Mouse (Mus musculus) heart, embryonic 13.5 days (tissue): ENCODE results near the gene Osbpl6. TPM values are rescaled to one million over a fixed set of nuclear protein-coding genes. Genes with fewer than 3 reads are reported as not detected.

ENCODE experiments used
- ATAC-seq: fragments of 200-750 bp; cut with Nextera tagmentation; 2 replicates; pipeline ENCODE4 v1.8.0; 2017; ENCODE audit warnings: moderate TSS enrichment; ENCODE audit not compliant: insufficient number of reproducible peaks, low FRiP score, low TSS enrichment; ENCODE audit errors: extremely low read depth
- H3K27ac ChIP-seq: fragments of 300-500 bp; sonication (generic); replicated peaks from 2 replicates; pipeline ENCODE4 v1.5.1; 2015; ENCODE audit warnings: moderate library complexity, mild to moderate bottlenecking, inconsistent platforms
- H3K27me3 ChIP-seq: fragments of 300-500 bp; sonication (generic); replicated peaks from 2 replicates; pipeline ENCODE4 v1.6.1; 2015; ENCODE audit warnings: mild to moderate bottlenecking, inconsistent platforms
- H3K36me3 ChIP-seq: fragments of 300-500 bp; sonication (generic); 2 replicates; pipeline ENCODE4 v1.6.1; 2015; ENCODE audit warnings: mild to moderate bottlenecking, inconsistent platforms
- H3K4me1 ChIP-seq: fragments of 300-500 bp; sonication (generic); 2 replicates; pipeline ENCODE4 v1.6.1; 2015; ENCODE audit warnings: inconsistent platforms
- H3K4me2 ChIP-seq: fragments of 300-500 bp; sonication (generic); 2 replicates; pipeline ENCODE4 v1.6.1; 2015; ENCODE audit warnings: inconsistent platforms, mild to moderate bottlenecking, moderate library complexity
- H3K4me3 ChIP-seq: fragments of 300-500 bp; sonication (generic); 2 replicates; pipeline ENCODE4 v1.5.1; 2015; ENCODE audit warnings: moderate library complexity, mild to moderate bottlenecking, inconsistent platforms
- H3K9ac ChIP-seq: fragments of 300-500 bp; sonication (generic); 2 replicates; pipeline ENCODE4 v1.6.1; 2015; ENCODE audit warnings: inconsistent platforms, mild to moderate bottlenecking, moderate library complexity
- H3K9me3 ChIP-seq: fragments of 300-500 bp; sonication (generic); 2 replicates; pipeline ENCODE4 v1.6.1; 2016; ENCODE audit warnings: inconsistent platforms
- WGBS: fragments of 180-500 bp; shearing (Covaris S2); methylation state at CpG from one replicate; pipeline ENCODE4 v1.1.7; 2015; ENCODE audit warnings: mixed read lengths; 5-methylcytosine and 5-hydroxymethylcytosine counted together
- polyA plus RNA-seq: library from polyadenylated mRNA; unstranded; fragments of >200 nt; fragmentation: Nextera tagmentation; extraction: Ambion mirVana; gene quantifications from 2 replicates; pipeline ENCODE4 v1.2.1, GENCODE M21; 2015

The Osbpl6 gene
- polyA plus RNA-seq, 1 experiment from 2014 or later: 4.9 TPM

DNA sequence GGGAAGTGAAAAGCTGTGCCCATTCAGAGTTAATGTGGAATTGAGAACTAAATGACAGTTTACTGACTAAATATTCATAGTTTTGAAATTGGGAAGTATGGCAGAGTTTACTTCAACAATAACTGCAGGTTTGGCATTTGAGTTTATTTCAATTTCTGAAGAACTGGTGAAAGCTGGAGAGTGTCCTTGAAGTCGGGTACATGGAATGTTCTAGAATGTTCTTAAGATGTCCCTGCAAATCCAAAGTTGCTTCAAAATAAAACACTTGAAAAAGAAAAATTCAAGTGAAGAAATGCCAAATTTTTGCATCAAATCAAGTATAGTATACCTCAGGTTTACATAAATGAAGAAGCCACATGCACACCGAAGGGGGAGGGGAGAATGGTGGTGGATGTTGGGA is 98.7 kb downstream of the Osbpl6 start:
- no peak overlapping the region for H3K4me2 ChIP-seq
- H3K27me3 ChIP-seq: no peaks in the 10 kb centered on the region
- H3K4me3 ChIP-seq: no peak overlapping the region
- no peaks in the 10 kb centered on the region for H3K36me3 ChIP-seq
- H3K9me3 ChIP-seq: peaks cover 3% of the 10 kb centered on the region; the same call in 1 of the 2 replicates
- H3K27ac ChIP-seq: no peak overlapping the region
- H3K4me1 ChIP-seq: no peaks in the 10 kb centered on the region
- 77% methylated on average over 2 of the region's 2 CpGs for WGBS
- no peak overlapping the region for H3K9ac ChIP-seq
- ATAC-seq: no peak

DNA sequence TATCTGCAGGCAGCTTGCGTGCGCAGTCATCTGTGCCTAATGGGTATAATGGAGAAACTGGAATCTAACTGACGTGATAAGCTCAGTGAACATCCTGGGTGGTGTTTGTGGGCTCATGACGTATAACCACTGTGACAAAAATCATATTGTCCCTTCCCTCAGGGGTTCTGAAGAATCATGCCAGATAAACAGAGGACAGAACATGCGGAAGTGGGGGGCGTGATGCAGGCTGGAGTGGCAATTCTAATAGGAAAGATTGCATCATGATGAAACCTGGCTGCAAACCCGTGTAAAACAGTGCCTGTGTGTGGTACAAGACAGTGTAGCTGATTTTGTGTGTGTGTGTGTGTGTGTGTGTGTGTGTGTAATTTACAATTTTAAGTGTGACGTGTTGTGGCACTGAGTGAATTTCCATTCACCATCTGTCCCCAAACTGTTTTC is 105.0 kb downstream of the Osbpl6 start:
- Histone ChIP-seq H3K9me3 (peaks cover 3% of the 10 kb centered on the region; the same call in 1 of the 2 replicates), H3K27me3 (no peaks in the 10 kb centered on the region), H3K4me2 (no peak overlapping the region), H3K36me3 (no peaks in the 10 kb centered on the region), H3K4me3 (no peak overlapping the region), H3K9ac (no peak overlapping the region), H3K4me1 (no peaks in the 10 kb centered on the region), H3K27ac (no peak overlapping the region)
- ATAC-seq: no peak
- 75% methylated on average over 8 of the region's 8 CpGs for WGBS

DNA sequence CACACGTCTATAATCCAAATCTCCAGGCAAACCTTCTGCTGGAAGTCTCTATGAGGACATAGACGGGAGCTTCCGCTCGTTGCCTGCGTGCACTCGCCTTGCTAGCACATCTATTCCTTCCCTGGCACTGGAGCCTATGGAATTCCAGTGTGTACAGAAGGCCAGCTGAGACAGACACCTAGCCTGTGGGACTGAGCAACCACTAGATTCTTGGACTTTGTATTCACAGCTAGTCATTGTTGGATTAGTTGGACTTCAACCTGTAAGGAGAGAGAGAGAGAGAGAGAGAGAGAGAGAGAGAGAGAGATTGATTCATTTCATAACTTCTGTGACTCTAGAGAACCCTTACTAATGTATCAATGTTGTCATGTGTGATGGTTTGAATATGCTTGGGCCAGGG is 105.8 kb downstream of the Osbpl6 start:
- WGBS: 80% methylated on average over 6 of the region's 6 CpGs
- H3K4me2 ChIP-seq: no peak overlapping the region
- no peak overlapping the region for H3K9ac ChIP-seq
- ATAC-seq: no peak
- peaks cover 3% of the 10 kb centered on the region; the same call in 1 of the 2 replicates for H3K9me3 ChIP-seq
- H3K36me3 ChIP-seq: no peaks in the 10 kb centered on the region
- H3K4me1 ChIP-seq: no peaks in the 10 kb centered on the region
- H3K27ac ChIP-seq: no peak overlapping the region
- no peaks in the 10 kb centered on the region for H3K27me3 ChIP-seq
- no peak overlapping the region for H3K4me3 ChIP-seq

DNA sequence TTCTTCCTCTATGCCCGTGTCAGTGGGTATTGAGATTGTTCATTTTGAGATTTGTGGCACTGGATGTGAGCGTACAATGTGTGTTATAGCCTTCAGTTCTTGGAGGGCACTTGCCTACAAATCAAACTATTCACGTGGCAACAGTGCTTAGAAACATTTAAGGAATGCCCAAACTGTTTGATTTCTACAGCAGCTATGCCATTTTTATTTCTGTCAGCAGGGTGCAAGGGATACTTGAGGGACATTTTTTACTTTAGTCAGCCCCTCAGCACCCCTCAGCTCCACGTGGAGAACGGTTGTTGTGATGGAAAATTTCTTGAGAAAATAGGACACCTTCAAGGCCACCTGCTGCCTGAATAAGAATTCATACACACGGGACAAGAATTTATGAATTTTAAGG is 106.6 kb downstream of the Osbpl6 start:
- 64% methylated on average over 6 of the region's 6 CpGs for WGBS
- Histone ChIP-seq H3K4me2 (no peak overlapping the region), H3K9ac (no peak overlapping the region), H3K27me3 (no peaks in the 10 kb centered on the region), H3K27ac (no peak overlapping the region), H3K36me3 (no peaks in the 10 kb centered on the region), H3K4me1 (no peaks in the 10 kb centered on the region), H3K4me3 (no peak overlapping the region), H3K9me3 (no peaks in the 10 kb centered on the region)
- ATAC-seq: no peak

DNA sequence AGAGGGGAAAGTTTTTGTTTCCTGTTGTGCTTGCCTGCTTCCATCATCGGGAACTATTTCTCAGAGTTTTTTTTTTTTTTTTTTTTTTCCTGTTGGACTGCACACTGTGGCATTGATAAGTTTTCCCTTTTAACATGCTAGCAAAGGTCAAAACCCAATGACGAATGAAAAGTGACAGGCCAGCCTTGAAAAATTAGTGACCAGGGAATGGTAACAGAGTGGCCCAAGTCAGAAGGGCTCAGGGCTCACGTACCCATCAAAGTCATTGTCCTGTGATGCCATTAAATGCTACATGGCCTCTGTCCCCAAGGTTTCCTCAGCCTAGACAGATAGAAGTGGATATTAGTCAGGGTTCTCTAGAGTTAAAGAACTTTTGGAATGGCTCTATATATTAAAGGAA is 107.0 kb downstream of the Osbpl6 start:
- Histone ChIP-seq H3K36me3 (no peaks in the 10 kb centered on the region), H3K4me1 (no peaks in the 10 kb centered on the region), H3K9me3 (no peaks in the 10 kb centered on the region), H3K4me2 (no peak overlapping the region), H3K27me3 (no peaks in the 10 kb centered on the region), H3K9ac (no peak overlapping the region), H3K27ac (no peak overlapping the region), H3K4me3 (no peak overlapping the region)
- WGBS: 66% methylated on average over 3 of the region's 3 CpGs
- ATAC-seq: no peak

DNA sequence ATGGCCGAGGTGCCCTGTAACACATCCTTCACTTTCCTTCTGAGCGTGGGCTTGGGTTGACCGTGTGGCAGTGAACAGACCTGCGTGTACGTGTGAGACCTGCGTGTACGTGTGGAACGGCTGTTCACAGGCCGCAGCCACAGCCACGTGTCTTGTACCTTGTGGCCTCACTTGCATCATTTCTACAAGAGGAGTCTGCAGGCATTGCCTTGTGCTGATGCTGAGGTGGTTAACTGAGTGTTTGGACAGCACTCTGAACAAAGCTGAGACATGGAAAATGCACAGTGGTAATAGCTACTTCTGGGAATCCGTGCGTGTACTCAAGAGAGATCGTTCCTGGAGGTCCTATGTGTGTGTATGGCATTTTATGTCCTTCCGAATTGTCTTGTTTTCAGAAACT is 111.2 kb downstream of the Osbpl6 start:
- Histone ChIP-seq H3K27me3 (no peaks in the 10 kb centered on the region), H3K4me1 (no peaks in the 10 kb centered on the region), H3K9ac (no peak overlapping the region), H3K4me2 (no peak overlapping the region), H3K36me3 (no peaks in the 10 kb centered on the region), H3K27ac (no peak overlapping the region), H3K4me3 (no peak overlapping the region), H3K9me3 (no peaks in the 10 kb centered on the region)
- no peak for ATAC-seq
- 82% methylated on average over 14 of the region's 14 CpGs for WGBS

DNA sequence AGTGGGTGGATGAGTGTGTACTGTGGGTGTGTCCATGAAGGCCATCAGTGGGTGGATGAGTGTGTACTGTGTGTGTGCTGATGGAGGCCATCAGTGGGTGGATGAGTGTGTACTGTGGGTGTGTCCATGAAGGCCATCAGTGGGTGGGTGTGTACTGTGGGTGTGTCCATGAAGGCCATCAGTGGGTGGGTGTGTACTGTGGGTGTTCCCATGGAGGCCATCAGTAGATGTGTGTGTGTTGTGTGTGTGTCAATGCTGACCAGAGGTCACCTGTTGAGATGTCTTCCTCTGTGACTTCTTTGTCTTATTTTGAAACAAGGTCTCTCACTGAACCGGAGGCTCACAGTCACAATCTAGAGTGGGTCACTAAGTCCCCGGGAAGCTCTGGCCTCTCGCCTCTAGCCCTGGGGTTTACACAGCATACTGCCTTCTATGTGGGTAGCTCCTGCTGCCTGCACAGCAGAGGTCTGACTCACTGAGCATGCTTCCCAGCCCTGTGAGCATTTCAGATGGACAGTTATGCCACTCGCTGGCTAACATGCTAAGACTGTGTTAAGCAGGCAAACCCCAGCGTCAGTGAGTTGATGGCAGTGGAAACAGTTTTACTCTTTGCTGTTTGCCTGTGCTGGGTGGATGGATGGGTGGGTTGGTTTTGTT is 112.2 kb downstream of the Osbpl6 start:
- Histone ChIP-seq H3K4me2 (no peak overlapping the region), H3K36me3 (no peaks in the 10 kb centered on the region), H3K4me3 (no peak overlapping the region), H3K9ac (no peak overlapping the region), H3K27me3 (no peaks in the 10 kb centered on the region), H3K27ac (no peak overlapping the region), H3K9me3 (no peaks in the 10 kb centered on the region), H3K4me1 (no peaks in the 10 kb centered on the region)
- 75% methylated on average over 5 of the region's 5 CpGs for WGBS
- no peak for ATAC-seq

DNA sequence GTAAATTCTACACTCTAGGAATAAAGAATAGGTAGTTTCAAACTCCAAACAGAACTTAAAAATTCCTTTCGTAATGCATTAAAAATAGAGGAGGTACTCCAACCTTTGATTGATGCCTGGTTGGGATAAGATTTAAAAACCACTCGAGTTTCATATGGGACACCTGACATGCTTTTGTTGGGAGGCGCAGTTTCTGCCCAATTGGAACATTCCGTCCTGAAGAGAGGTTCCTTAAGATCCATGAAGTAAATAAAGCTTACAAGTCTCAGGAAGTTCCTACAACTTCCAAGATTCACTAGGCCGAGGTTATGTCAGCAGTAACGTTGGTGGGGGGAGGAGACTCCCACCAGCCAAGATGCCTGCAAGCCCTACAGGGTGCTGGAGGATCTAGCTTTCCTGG is 115.3 kb downstream of the Osbpl6 start:
- ATAC-seq: no peak
- WGBS: 75% methylated on average over 6 of the region's 6 CpGs
- H3K9ac ChIP-seq: no peak overlapping the region
- no peaks in the 10 kb centered on the region for H3K27me3 ChIP-seq
- H3K9me3 ChIP-seq: no peaks in the 10 kb centered on the region
- no peak overlapping the region for H3K4me2 ChIP-seq
- H3K4me3 ChIP-seq: no peak overlapping the region
- H3K27ac ChIP-seq: no peak overlapping the region
- H3K36me3 ChIP-seq: no peaks in the 10 kb centered on the region
- no peaks in the 10 kb centered on the region for H3K4me1 ChIP-seq

DNA sequence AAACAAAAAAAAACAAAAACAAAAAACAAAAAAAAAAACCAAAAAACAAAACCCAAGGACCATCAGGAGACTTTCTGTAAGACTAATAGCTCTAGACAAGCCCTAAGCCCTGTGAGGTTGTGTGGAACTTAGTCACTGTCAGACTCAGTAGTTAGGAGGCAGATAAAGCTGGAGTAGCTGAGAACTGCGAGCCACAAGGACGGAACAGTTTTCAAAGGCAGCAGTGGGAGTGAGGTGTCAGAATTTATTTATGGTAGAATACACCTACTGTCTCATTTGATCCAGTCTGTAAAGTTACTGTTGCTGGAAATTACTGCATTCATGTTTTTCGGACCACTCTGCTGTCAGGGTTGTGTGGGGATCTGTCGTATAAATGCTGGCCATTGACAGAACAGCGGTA is 118.1 kb downstream of the Osbpl6 start:
- Histone ChIP-seq H3K27ac (no peak overlapping the region), H3K4me3 (no peak overlapping the region), H3K27me3 (no peaks in the 10 kb centered on the region), H3K4me1 (no peaks in the 10 kb centered on the region), H3K36me3 (no peaks in the 10 kb centered on the region), H3K4me2 (no peak overlapping the region), H3K9me3 (no peaks in the 10 kb centered on the region), H3K9ac (no peak overlapping the region)
- 65% methylated on average over 5 of the region's 5 CpGs for WGBS
- ATAC-seq: no peak

DNA sequence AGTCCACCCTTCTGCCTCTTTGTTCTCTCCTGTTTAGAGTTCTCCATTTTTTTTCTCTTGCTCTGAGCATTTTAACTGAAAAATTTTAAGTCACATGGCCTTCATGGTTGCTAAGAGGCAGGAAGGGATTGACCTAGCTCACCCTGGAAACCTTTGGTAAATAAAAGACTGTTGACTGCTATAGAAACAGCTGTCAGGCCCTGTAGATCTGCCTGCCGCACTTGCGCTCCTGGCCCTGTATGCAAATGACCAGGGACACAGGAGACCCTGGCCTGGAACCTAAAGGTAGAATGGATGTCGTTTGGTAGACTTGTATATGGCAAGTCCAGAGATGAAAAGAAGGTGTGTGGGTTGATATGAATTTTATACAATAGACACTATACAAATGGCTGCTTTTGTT is 119.3 kb downstream of the Osbpl6 start:
- no peaks in the 10 kb centered on the region for H3K4me1 ChIP-seq
- H3K9me3 ChIP-seq: no peaks in the 10 kb centered on the region
- H3K27me3 ChIP-seq: no peaks in the 10 kb centered on the region
- H3K36me3 ChIP-seq: no peaks in the 10 kb centered on the region
- no peak overlapping the region for H3K4me2 ChIP-seq
- WGBS: 64% methylated on average over 3 of the region's 3 CpGs
- no peak overlapping the region for H3K27ac ChIP-seq
- ATAC-seq: no peak
- H3K4me3 ChIP-seq: no peak overlapping the region
- no peak overlapping the region for H3K9ac ChIP-seq

DNA sequence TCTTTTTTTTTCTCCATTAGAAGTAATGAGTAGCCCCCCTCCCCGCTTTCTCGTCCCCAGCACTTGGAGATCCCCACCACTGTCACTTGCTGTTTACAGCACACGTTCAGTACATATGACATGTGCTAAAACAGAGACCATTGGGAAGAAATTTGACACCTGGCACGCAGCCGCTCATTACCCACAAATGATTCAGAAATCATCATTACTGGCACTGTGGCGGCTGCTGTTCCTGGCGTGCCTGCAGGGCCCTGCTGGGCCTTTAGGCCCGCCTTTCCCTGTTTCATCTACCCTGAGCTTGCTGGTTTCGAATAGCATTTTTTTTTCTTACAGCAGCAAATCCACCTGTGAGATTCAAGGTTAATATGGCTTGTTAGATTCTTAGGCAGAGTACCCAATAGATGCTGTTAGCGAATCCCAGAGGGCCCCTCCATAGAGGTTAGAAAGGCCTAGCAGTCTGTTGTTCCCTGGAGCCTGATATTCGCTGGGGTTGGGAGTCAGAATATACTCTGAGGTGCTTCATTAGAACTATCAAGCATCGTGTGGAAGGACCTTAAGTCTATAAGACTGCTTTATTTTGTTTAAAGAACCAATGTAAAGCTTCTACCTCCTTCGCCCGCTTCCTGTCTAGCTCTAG is 126.3 kb downstream of the Osbpl6 start:
- Histone ChIP-seq H3K27me3 (no peaks in the 10 kb centered on the region), H3K4me3 (no peak overlapping the region), H3K9me3 (no peaks in the 10 kb centered on the region), H3K36me3 (no peaks in the 10 kb centered on the region), H3K4me2 (no peak overlapping the region), H3K4me1 (no peaks in the 10 kb centered on the region), H3K9ac (no peak overlapping the region), H3K27ac (no peak overlapping the region)
- no peak for ATAC-seq
- 80% methylated on average over 14 of the region's 14 CpGs for WGBS

DNA sequence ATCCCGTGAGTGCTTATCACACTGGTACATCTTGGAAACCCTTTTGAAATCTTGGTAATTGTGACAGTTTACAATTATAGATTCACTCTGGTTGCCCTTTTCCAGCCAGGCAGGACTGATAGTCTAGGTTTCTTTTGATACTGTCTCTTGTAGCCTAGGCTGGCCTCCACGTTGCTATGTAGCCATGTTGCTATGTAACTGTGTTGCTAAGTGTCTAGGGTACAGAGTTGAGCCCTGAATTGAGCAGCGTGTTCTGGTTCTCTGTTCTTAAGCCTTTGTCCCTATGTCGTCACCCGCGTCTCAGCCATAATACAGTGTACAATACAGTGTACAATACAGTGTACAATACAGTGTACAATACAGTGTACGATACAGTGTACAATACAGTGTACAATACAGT is 128.6 kb downstream of the Osbpl6 start:
- no peaks in the 10 kb centered on the region for H3K27me3 ChIP-seq
- H3K27ac ChIP-seq: no peak overlapping the region
- 80% methylated on average over 7 of the region's 7 CpGs for WGBS
- no peak for ATAC-seq
- peaks cover 7% of the 10 kb centered on the region for H3K4me1 ChIP-seq
- no peak overlapping the region for H3K4me3 ChIP-seq
- no peak overlapping the region for H3K4me2 ChIP-seq
- H3K9ac ChIP-seq: no peak overlapping the region
- H3K36me3 ChIP-seq: no peaks in the 10 kb centered on the region
- no peaks in the 10 kb centered on the region for H3K9me3 ChIP-seq
